Mouse (Mus musculus): ENCODE data around the gene Mreg.

GRCm38 (mm10) chr1:72179947-72180346, 32.2 kb downstream of the Mreg start:
- TF ChIP-seq CTCF (IDR thresholded peaks at IDR 0.05; ENCODE audit: borderline replicate concordance, extremely low read depth, insufficient read depth, insufficient read length) (no peak), POLR2A (IDR thresholded peaks at IDR 0.05; ENCODE audit: borderline replicate concordance, extremely low read depth, insufficient read depth, insufficient read length, poor library complexity, severe bottlenecking) (no peak)

All from brain, embryonic 14.5 days (tissue).